Mouse (Mus musculus) kidney, postnatal 0 days (tissue): ENCODE results near the gene Myl7. TPM values are rescaled to one million over a fixed set of nuclear protein-coding genes. Genes with fewer than 3 reads are reported as not detected.

Source experiments
- ATAC-seq: fragments of 200-750 bp; cut with Nextera tagmentation; replicated peaks from 2 replicates; pipeline ENCODE4 v1.8.0; 2017; ENCODE audit warnings: low read depth, moderate number of reproducible peaks, moderate TSS enrichment, moderate library complexity; ENCODE audit not compliant: low FRiP score
- DNase-seq: peaks from one replicate; pipeline ENCODE4 v3.0.0-alpha.2; 2016; ENCODE audit warnings: low spot score
- H3K27ac ChIP-seq: fragments of 300-500 bp; sonication (generic); 2 replicates; pipeline ENCODE4 v1.5.1; 2014; ENCODE audit warnings: mild to moderate bottlenecking
- H3K27me3 ChIP-seq: fragments of 300-500 bp; sonication (generic); 2 replicates; pipeline ENCODE4 v1.6.1; 2014; ENCODE audit warnings: low read length, mixed read lengths; ENCODE audit not compliant: insufficient read depth
- H3K36me3 ChIP-seq: fragments of 300-500 bp; sonication (generic); 2 replicates; pipeline ENCODE4 v1.6.1; 2014; ENCODE audit warnings: low read length, mixed read lengths; ENCODE audit not compliant: insufficient read depth
- H3K4me1 ChIP-seq: fragments of 300-500 bp; sonication (generic); replicated peaks from 2 replicates; pipeline ENCODE4 v1.6.1; 2014; ENCODE audit warnings: antibody characterized with exemption, low read length, mixed read lengths; ENCODE audit not compliant: insufficient read depth
- H3K4me2 ChIP-seq: fragments of 300-500 bp; sonication (generic); 2 replicates; pipeline ENCODE4 v1.6.1; 2014; ENCODE audit warnings: mild to moderate bottlenecking, low read length, moderate library complexity, mixed read lengths
- H3K4me3 ChIP-seq: fragments of 300-500 bp; sonication (generic); replicated peaks from 2 replicates; pipeline ENCODE4 v1.5.1; 2014; ENCODE audit warnings: low read depth, low read length
- H3K9ac ChIP-seq: fragments of 300-500 bp; sonication (generic); 2 replicates; pipeline ENCODE4 v1.6.1; 2014; ENCODE audit warnings: low read depth, low read length
- H3K9me3 ChIP-seq: fragments of 300-500 bp; sonication (generic); replicated peaks from 2 replicates; pipeline ENCODE4 v1.6.1; 2016; ENCODE audit warnings: low read length, inconsistent platforms, mixed read lengths
- CTCF ChIP-seq: IDR thresholded peaks from 2 replicates; pipeline ENCODE4 v1.5.1; 2016; ENCODE audit warnings: antibody characterized with exemption, low read depth, mild to moderate bottlenecking, moderate library complexity
- WGBS: fragments of 180-500 bp; shearing (Covaris S2); extraction: QIAGEN DNeasy Blood & Tissue Kit; methylation state at CpG from one replicate; pipeline ENCODE4 v1.1.7; 2014; 5-methylcytosine and 5-hydroxymethylcytosine counted together
- polyA plus RNA-seq: library from polyadenylated mRNA; unstranded; fragments of >200 nt; fragmentation: Nextera tagmentation; extraction: Ambion mirVana; gene quantifications from 2 replicates; pipeline ENCODE4 v1.2.1, GENCODE M21; 2015

Myl7 gene
- polyA plus RNA-seq, 1 experiment from 2014 or later = 1.6 TPM

GRCm38 (mm10) chr11:5862394-5863105, 36.0 kb downstream of the Myl7 start:
- Histone ChIP-seq H3K4me3 (peak overlapping the region; percentile 44), H3K4me2 (peak overlapping the region; percentile 72), H3K4me1 (peaks cover 28% of the 10 kb centered on the region; the same call in 1 of the 2 replicates), H3K9ac (peak overlapping the region; percentile 57), H3K27ac (peak overlapping the region; percentile 61), H3K36me3 (no peaks in the 10 kb centered on the region), H3K27me3 (no peaks in the 10 kb centered on the region), H3K9me3 (no peaks in the 10 kb centered on the region)
- no peak for TF ChIP-seq CTCF
- DNase-seq = peak; percentile 81
- ATAC-seq = peak; percentile 41
- WGBS = 12% methylated on average over 15 of the region's 15 CpGs

GRCm38 (mm10) chr11:5861678-5862393, 36.7 kb downstream of the Myl7 start, which contains the start of gene Aebp1:
Gene Aebp1, plus strand, starts transcription at chr11:5861947.
- H3K9ac ChIP-seq = peak within 1 kb of the TSS; percentile 57
- H3K27me3 ChIP-seq = no peaks in the 10 kb centered on the region
- no peaks in the 10 kb centered on the region for H3K9me3 ChIP-seq
- TF ChIP-seq CTCF = no peak
- DNase-seq (peak; percentile 84), ATAC-seq (peak; percentile 63; the same call in 1 of the 2 replicates)
- WGBS = 1% methylated on average over 57 of the region's 59 CpGs
- peak within 1 kb of the TSS; percentile 72 for H3K4me2 ChIP-seq
- H3K36me3 ChIP-seq = no peaks in the 10 kb centered on the region
- peak within 1 kb of the TSS; percentile 61 for H3K27ac ChIP-seq
- H3K4me3 ChIP-seq = peak within 1 kb of the TSS; percentile 44
- peaks cover 22% of the 10 kb centered on the region; the same call in 1 of the 2 replicates for H3K4me1 ChIP-seq

- Histone ChIP-seq H3K27me3 (no peaks in the 10 kb centered on the region), H3K27ac (no peak overlapping the region), H3K9ac (no peak overlapping the region), H3K4me3 (no peak overlapping the region), H3K4me1 (peaks cover 21% of the 10 kb centered on the region; the same call in 1 of the 2 replicates), H3K9me3 (no peaks in the 10 kb centered on the region), H3K4me2 (no peak overlapping the region), H3K36me3 (no peaks in the 10 kb centered on the region)
- WGBS = 64% methylated on average over 6 of the region's 6 CpGs
- no peak for DNase-seq
- no peak for TF ChIP-seq CTCF
- no peak for ATAC-seq
Observed at GRCm38 (mm10) chr11:5860639-5861038, 37.9 kb downstream of the Myl7 start.

GRCm38 (mm10) chr11:5859883-5860550, 38.6 kb downstream of the Myl7 start:
- Histone ChIP-seq H3K4me1 (peaks cover 21% of the 10 kb centered on the region; the same call in 1 of the 2 replicates), H3K9me3 (no peaks in the 10 kb centered on the region), H3K9ac (no peak overlapping the region), H3K4me2 (no peak overlapping the region), H3K27ac (no peak overlapping the region), H3K4me3 (no peak overlapping the region), H3K36me3 (no peaks in the 10 kb centered on the region), H3K27me3 (no peaks in the 10 kb centered on the region)
- no peak for ATAC-seq
- DNase-seq = no peak
- TF ChIP-seq CTCF = no peak
- WGBS = 69% methylated on average over 13 of the region's 13 CpGs

GRCm38 (mm10) chr11:5858723-5859122, 39.9 kb downstream of the Myl7 start:
- Histone ChIP-seq H3K4me1 (peaks cover 21% of the 10 kb centered on the region; the same call in 1 of the 2 replicates), H3K4me3 (no peak overlapping the region), H3K4me2 (no peak overlapping the region), H3K27me3 (no peaks in the 10 kb centered on the region), H3K9me3 (no peaks in the 10 kb centered on the region), H3K36me3 (no peaks in the 10 kb centered on the region), H3K9ac (no peak overlapping the region), H3K27ac (no peak overlapping the region)
- no peak for ATAC-seq
- WGBS = 87% methylated on average over 1 of the region's 1 CpGs
- no peak for DNase-seq
- peak; percentile 47 for TF ChIP-seq CTCF
